Mouse (Mus musculus) myocyte (in vitro differentiated cells): ENCODE results near the gene Arrb1.

Experiments used
- E2F4 ChIP-seq: IDR thresholded peaks from one replicate; pipeline ENCODE4 v1.6.1; 2011; ENCODE audit warnings: mild to moderate bottlenecking, control low read depth, moderate library complexity; ENCODE audit not compliant: insufficient read depth
- MAX ChIP-seq: IDR thresholded peaks from one replicate; pipeline ENCODE4 v1.6.1; 2011; ENCODE audit warnings: low read depth, mild to moderate bottlenecking, control low read depth
- MYOD1 ChIP-seq, 3 experiments: IDR thresholded peaks; one replicate each; pipeline ENCODE4 v1.6.1; 2011; ENCODE audit warnings: control low read depth in 2 of 3, low read depth in 2 of 3, mild to moderate bottlenecking in 2 of 3, moderate library complexity in 1 of 3; ENCODE audit not compliant: insufficient read length in 2 of 3, control insufficient read depth in 1 of 3
- POLR2A ChIP-seq: IDR thresholded peaks from one replicate; pipeline ENCODE4 v1.6.1; 2011; ENCODE audit warnings: low read depth, mild to moderate bottlenecking, control low read depth, moderate library complexity; ENCODE audit not compliant: insufficient read length
- POLR2AphosphoS2 ChIP-seq: IDR thresholded peaks from one replicate; pipeline ENCODE4 v1.6.1; 2011; ENCODE audit warnings: low read depth, control low read depth; ENCODE audit not compliant: insufficient read length
- REST ChIP-seq: IDR thresholded peaks from one replicate; pipeline ENCODE4 v1.6.1; 2011; ENCODE audit warnings: mild to moderate bottlenecking, control low read depth, moderate library complexity; ENCODE audit not compliant: insufficient read depth, insufficient read length
- TCF12 ChIP-seq: IDR thresholded peaks from one replicate; pipeline ENCODE4 v1.6.1; 2011; ENCODE audit warnings: mild to moderate bottlenecking, control low read depth; ENCODE audit not compliant: poor library complexity, insufficient read depth, severe bottlenecking

- no peak for TF ChIP-seq MAX
- no peak for TF ChIP-seq POLR2A
- no peak for TF ChIP-seq REST
- no peak for TF ChIP-seq MYOD1 (IDR thresholded peaks at IDR 0.05; ENCODE audit: control insufficient read depth in 1 of 3, insufficient read length in 2 of 3, low read depth in 2 of 3)
- no peak for TF ChIP-seq E2F4
- no peak for TF ChIP-seq POLR2AphosphoS2
- TF ChIP-seq TCF12, result no peak
Observed at GRCm38 (mm10) chr7:99562478-99562877, 27.2 kb downstream of the Arrb1 start.
